Mouse (Mus musculus): ENCODE data around the gene Rad54l. TPM values are rescaled to one million over a fixed set of nuclear protein-coding genes. Genes with fewer than 3 reads are reported as not detected.

The Rad54l gene
- total and polyA plus RNA-seq, 3 experiments, result 29.4 to 44.0 TPM; not detected in 1

DNA sequence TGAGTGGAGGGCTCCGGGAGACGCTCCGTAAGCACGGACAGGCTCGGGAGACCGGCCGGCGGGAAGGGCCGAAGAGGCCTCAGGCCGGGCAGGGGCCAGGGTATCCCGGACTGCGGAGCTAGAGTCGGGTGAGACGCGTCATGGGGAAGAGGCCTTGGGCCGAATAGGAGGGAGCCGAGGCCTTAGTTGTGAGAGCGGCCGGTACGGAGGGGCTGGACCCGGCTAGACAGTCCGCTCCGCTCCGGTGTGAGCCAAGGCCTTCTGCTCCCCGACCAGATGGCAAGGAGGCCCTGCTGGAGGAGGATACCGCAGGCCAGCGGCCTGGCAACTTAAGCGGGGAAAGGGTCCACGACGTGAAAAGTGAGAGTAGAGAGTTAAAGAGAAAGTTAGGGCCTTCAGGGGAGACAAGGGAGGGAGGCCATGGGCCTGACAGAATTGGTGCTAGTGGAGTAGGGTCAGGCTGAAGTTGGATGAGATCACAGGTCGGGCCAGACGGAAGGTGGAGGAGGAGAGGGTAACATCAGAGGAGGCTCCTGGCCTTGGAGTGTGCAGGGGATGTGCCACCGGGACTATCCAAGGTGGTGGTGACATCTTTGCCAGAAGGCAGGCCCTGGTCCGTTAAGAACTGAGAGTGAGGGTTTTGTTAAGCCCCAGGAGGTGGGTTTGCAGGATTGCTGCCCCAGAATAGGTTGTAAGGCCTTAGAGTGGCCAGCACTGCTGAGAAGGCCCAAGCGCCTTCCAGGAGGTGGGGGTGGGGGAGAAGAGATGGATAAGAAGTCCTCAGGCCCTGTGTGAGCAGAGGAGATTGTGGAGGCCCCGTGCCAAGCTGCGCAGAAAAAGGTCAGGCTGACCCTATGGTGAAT, 46.9 kb downstream of the Rad54l start (continued):
- TF ChIP-seq SIN3A (IDR thresholded peaks at IDR 0.05; ENCODE audit: low read length) (peak; percentile 18; the same call in 1 of the 2 replicates), JUND (IDR thresholded peaks at IDR 0.05; ENCODE audit: low read depth, low read length) (no peak), TBP (IDR thresholded peaks at IDR 0.05; ENCODE audit: low read depth, low read length) (peak; percentile 51), EP300 (IDR thresholded peaks at IDR 0.05; ENCODE audit: low read depth in 1 of 2, low read length in 2 of 2) (no peak)

DNA sequence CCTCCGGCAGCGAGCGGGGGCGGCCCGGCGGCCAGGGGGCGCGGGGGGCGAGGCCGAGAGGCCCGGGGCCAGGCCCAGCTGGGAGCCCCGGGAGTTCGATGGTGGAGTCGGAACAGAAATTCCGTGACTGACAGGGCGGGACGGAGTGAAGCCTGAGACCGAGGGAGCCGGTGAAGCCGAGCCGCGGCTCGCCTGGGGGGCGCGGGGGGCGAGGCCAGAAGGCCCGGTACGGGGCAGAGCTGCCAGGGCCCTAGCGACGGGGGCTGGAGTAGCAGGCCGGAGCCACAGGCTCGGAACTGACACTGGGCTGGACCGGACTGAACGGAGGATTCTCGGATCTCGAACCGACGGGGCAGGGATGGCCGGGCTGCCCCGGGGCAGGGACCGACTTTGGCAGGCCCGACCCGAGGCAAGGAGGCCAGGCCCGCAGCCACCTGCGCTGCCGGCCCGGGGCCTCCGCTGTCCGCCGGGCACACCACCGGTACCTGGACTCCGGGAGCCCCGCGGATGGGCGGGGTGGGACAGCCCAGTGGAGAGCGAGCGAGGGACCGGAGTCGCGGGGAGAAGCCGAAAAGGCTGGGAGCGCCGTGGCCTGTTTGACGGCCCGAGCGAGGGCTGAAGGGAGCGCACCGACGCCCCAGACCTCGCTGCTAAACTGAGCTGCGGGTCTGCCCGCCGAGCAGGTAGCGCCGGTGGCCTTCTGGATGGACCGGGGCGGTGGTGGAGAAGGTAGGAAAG, 47.7 kb downstream of the Rad54l start:
- Histone ChIP-seq H3K4me3 (ENCODE audit: control insufficient read depth in 1 of 2, insufficient read depth in 1 of 2, low read depth in 2 of 2, low read length in 2 of 2) (peak overlapping the region; percentile 92 to 98), H3K9me3 (replicated peaks; ENCODE audit: insufficient read depth, low read length) (no peaks in the 10 kb centered on the region), H3K9ac (ENCODE audit: control insufficient read depth, low read depth, low read length, poor library complexity, severe bottlenecking) (peak overlapping the region; percentile 99), H3K4me1 (ENCODE audit: control insufficient read depth in 1 of 2, insufficient read depth in 2 of 2, low read length in 2 of 2) (peaks cover 13 to 18% of the 10 kb centered on the region in 2 experiments), H3K27ac (ENCODE audit: control insufficient read depth, low read depth, low read length) (peak overlapping the region; percentile 86), H3K27me3 (ENCODE audit: control insufficient read depth in 1 of 2, insufficient read depth in 2 of 2, low read length in 2 of 2) (no peaks in the 10 kb centered on the region), H3K36me3 (ENCODE audit: control insufficient read depth in 1 of 2, insufficient read depth in 2 of 2, low read length in 2 of 2) (peaks cover 8 to 21% of the 10 kb centered on the region in 2 experiments), H3K79me2 (ENCODE audit: control insufficient read depth, insufficient read depth, low read length, poor library complexity) (peaks cover 63% of the 10 kb centered on the region)
- no peak for TF ChIP-seq SMC3 (IDR thresholded peaks at IDR 0.05; ENCODE audit: low read depth, low read length)
- no peak for TF ChIP-seq MAFK (IDR thresholded peaks at IDR 0.05; ENCODE audit: borderline replicate concordance, low read depth, low read length)
- no peak for TF ChIP-seq MYC (IDR thresholded peaks at IDR 0.05; ENCODE audit: low read depth, low read length)
- no peak for TF ChIP-seq RCOR1 (IDR thresholded peaks at IDR 0.05; ENCODE audit: low read depth, low read length)
- TF ChIP-seq ZMIZ1 (IDR thresholded peaks at IDR 0.05; ENCODE audit: low read depth, low read length), result no peak; the same call in 1 of the 2 replicates
- no peak for TF ChIP-seq USF1 (IDR thresholded peaks at IDR 0.05; ENCODE audit: low read depth, low read length)
- TF ChIP-seq CTCF (IDR thresholded peaks at IDR 0.05 in 2 of 3, conservative IDR thresholded peaks at IDR 0.05 in 1 of 3; ENCODE audit: control insufficient read depth in 1 of 3, insufficient read depth in 1 of 3, low read depth in 2 of 3, low read length in 3 of 3, poor library complexity in 1 of 3, severe bottlenecking in 1 of 3), result peak in 1 of 3 experiments; percentile 7; a peak in 1 of 6 replicates
- peak; percentile 9; the same call in 1 of the 2 replicates for TF ChIP-seq MXI1 (IDR thresholded peaks at IDR 0.05; ENCODE audit: low read depth, low read length)
- TF ChIP-seq NELFE (IDR thresholded peaks at IDR 0.05; ENCODE audit: low read depth, low read length), result no peak; the same call in 1 of the 2 replicates
- TF ChIP-seq ELF1 (IDR thresholded peaks at IDR 0.05; ENCODE audit: low read depth, low read length), result no peak
- no peak for TF ChIP-seq TCF12 (IDR thresholded peaks at IDR 0.05; ENCODE audit: low read depth, low read length)
- TF ChIP-seq GABPA (IDR thresholded peaks at IDR 0.05; ENCODE audit: low read depth, low read length), result no peak
- TF ChIP-seq MAZ (IDR thresholded peaks at IDR 0.05; ENCODE audit: low read depth, low read length), result 0 out of 2 replicates have a peak, but pooled peaks have one; percentile 76
- peak; percentile 82; the same call in 1 of the 2 replicates for TF ChIP-seq UBTF (IDR thresholded peaks at IDR 0.05; ENCODE audit: borderline replicate concordance, insufficient read depth, low read depth, low read length)
- TF ChIP-seq POLR2AphosphoS5 (IDR thresholded peaks at IDR 0.05; ENCODE audit: borderline replicate concordance, low read depth, low read length), result no peak
- TF ChIP-seq MYB (IDR thresholded peaks at IDR 0.05; ENCODE audit: low read depth, low read length), result no peak
- 0 out of 2 replicates have a peak, but pooled peaks have one; percentile 34 for TF ChIP-seq MAX (IDR thresholded peaks at IDR 0.05; ENCODE audit: low read length)
- no peak for TF ChIP-seq ZC3H11A (IDR thresholded peaks at IDR 0.05; ENCODE audit: low read depth, low read length)
- DNase-seq (ENCODE audit: low read depth, low spot score), result peak; percentile 63

All from MEL (cell line).